Mouse (Mus musculus) heart, postnatal 0 days (tissue): ENCODE measurements around the gene Zcchc4. TPM values are rescaled to one million over a fixed set of nuclear protein-coding genes. Genes with fewer than 3 reads are reported as not detected.

Experiments
- ATAC-seq: fragments of 200-750 bp; cut with Nextera tagmentation; 2 replicates; pipeline ENCODE4 v1.8.0; 2017; ENCODE audit warnings: low read depth, moderate number of reproducible peaks, moderate library complexity; ENCODE audit not compliant: insufficient read depth
- DNase-seq: peaks from one replicate; pipeline ENCODE4 v3.0.0-alpha.2; 2016; ENCODE audit warnings: low spot score
- H3K27ac ChIP-seq: fragments of 300-500 bp; sonication (generic); 2 replicates; pipeline ENCODE4 v1.5.1; 2014; ENCODE audit warnings: low read depth, mild to moderate bottlenecking
- H3K27me3 ChIP-seq: fragments of 300-500 bp; sonication (generic); 2 replicates; pipeline ENCODE4 v1.6.1; 2014; ENCODE audit warnings: low read length, mixed read lengths; ENCODE audit not compliant: control insufficient read depth, insufficient read depth
- H3K36me3 ChIP-seq: fragments of 300-500 bp; sonication (generic); replicated peaks from 2 replicates; pipeline ENCODE4 v1.6.1; 2014; ENCODE audit warnings: low read length, mixed read lengths; ENCODE audit not compliant: control insufficient read depth, insufficient read depth
- H3K4me1 ChIP-seq: fragments of 300-500 bp; sonication (generic); 2 replicates; pipeline ENCODE4 v1.6.1; 2014; ENCODE audit warnings: antibody characterized with exemption; ENCODE audit not compliant: control insufficient read depth, insufficient read depth
- H3K4me2 ChIP-seq: fragments of 300-500 bp; sonication (generic); 2 replicates; pipeline ENCODE4 v1.6.1; 2014; ENCODE audit warnings: low read depth, mild to moderate bottlenecking, low read length, moderate library complexity
- H3K4me3 ChIP-seq: fragments of 300-500 bp; sonication (generic); 2 replicates; pipeline ENCODE4 v1.5.1; 2014; ENCODE audit warnings: low read depth, low read length
- H3K9ac ChIP-seq: fragments of 300-500 bp; sonication (generic); replicated peaks from 2 replicates; pipeline ENCODE4 v1.6.1; 2014; ENCODE audit warnings: low read depth, low read length, mixed read lengths
- H3K9me3 ChIP-seq: fragments of 300-500 bp; sonication (generic); replicated peaks from 2 replicates; pipeline ENCODE4 v1.6.1; 2016; ENCODE audit warnings: low read length; ENCODE audit not compliant: control insufficient read depth
- CTCF ChIP-seq: IDR thresholded peaks from 2 replicates; pipeline ENCODE4 v1.5.1; 2016; ENCODE audit warnings: antibody characterized with exemption, control low read depth, low read depth
- EP300 ChIP-seq: IDR thresholded peaks from 2 replicates; pipeline ENCODE4 v1.6.1; 2016; ENCODE audit warnings: antibody characterized with exemption, low read depth
- WGBS: fragments of 180-500 bp; shearing (Covaris S2); extraction: QIAGEN DNeasy Blood & Tissue Kit; methylation state at CpG from one replicate; pipeline ENCODE4 v1.1.7; 2014; 5-methylcytosine and 5-hydroxymethylcytosine counted together
- polyA plus RNA-seq: library from polyadenylated mRNA; unstranded; fragments of >200 nt; fragmentation: Nextera tagmentation; extraction: Ambion mirVana; gene quantifications from 2 replicates; pipeline ENCODE4 v1.2.1, GENCODE M21; 2015
- total RNA-seq: library from RNA; depleted of rRNA; stranded (reverse); fragments of >200 nt; gene quantifications from 2 replicates; pipeline ENCODE4 v1.2.3, GENCODE M21; 2014; ENCODE audit warnings: low replicate concordance; rRNA removed

Zcchc4 gene
- total RNA-seq (7.4 and 8.9 TPM in 2 replicates), polyA plus RNA-seq (7.0 and 7.8 TPM in 2 replicates)

DNA sequence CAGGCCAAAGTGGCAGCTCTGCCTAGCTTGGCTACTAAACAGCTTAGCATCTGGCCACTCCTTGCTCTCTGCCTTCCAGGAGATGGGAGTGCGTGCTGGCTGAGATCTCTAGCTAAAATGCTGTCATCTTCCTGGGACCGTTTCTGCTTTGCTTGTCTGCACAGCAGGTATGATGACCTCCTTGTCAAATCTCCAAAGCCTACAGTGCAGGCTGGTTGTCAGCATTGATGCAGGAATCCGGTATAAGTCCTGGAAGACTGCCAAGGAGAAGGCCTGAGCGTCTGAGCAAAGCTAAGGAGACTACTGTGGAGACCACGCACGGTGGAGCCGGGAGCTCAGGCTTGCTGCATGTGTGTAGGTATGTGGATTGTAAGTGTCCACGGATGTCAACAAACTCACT lies at the start of gene Zcchc4:
Gene Zcchc4, plus strand, starts transcription at position 173 of the 400 bp plus-strand sequence.
- Histone ChIP-seq H3K9me3 (no peaks in the 10 kb centered on the region), H3K27me3 (no peaks in the 10 kb centered on the region), H3K4me1 (no peaks in the 10 kb centered on the region), H3K27ac (no peak within 1 kb of the TSS), H3K36me3 (no peaks in the 10 kb centered on the region; the same call in 1 of the 2 replicates), H3K4me2 (no peak within 1 kb of the TSS), H3K9ac (no peak within 1 kb of the TSS), H3K4me3 (no peak within 1 kb of the TSS)
- ATAC-seq (no peak), DNase-seq (no peak)
- WGBS = 49% methylated on average over 8 of the region's 8 CpGs
- TF ChIP-seq EP300 (no peak), CTCF (no peak)

DNA sequence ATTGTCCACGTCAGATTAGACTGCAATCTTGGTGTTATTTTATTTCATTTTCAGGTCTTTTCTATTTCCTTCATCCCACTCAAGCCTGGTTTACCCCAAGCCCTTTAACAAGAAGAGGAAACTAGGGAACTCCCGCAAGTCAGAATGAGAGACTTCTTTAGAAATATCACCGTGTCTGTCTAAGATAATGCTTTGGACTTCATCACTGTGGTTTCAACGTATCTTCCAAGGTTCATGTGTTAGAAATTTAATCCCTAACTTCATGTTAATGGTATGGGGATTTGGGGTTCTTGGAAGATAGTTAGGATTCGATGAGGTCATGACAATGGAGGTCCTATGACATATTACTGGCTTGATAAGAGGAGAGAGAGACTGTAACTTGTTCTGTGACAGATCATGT lies 47.5 kb upstream of the Zcchc4 start:
- Histone ChIP-seq H3K27ac (no peak overlapping the region), H3K4me3 (no peak overlapping the region), H3K9ac (no peak overlapping the region), H3K4me1 (no peaks in the 10 kb centered on the region), H3K4me2 (no peak overlapping the region), H3K9me3 (no peaks in the 10 kb centered on the region), H3K27me3 (no peaks in the 10 kb centered on the region), H3K36me3 (no peaks in the 10 kb centered on the region)
- WGBS = 72% methylated on average over 5 of the region's 5 CpGs
- TF ChIP-seq CTCF = no peak
- no peak for TF ChIP-seq EP300
- no peak for DNase-seq
- ATAC-seq = no peak

DNA sequence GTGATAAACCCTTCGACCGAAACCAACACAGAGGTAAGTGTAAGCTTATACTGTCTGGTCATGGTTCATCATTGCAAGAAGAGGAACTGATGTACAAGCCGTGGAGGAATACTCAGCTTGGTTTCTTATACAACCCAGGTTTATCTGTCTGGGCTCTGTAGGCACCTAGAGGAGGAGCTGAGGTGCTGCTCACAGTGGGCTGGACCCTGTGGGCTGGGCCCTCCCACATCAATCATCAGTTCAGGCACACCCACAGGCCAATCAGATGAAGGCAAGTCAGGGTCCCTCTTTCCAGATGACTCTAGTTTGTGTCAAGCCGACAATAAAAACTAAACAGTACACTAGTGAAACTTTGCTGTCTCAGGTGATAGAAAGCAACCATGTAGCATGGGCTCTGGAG lies 42.4 kb upstream of the Zcchc4 start:
- DNase-seq = no peak
- no peak for ATAC-seq
- TF ChIP-seq EP300 (no peak), CTCF (no peak)
- no peaks in the 10 kb centered on the region for H3K36me3 ChIP-seq
- no peaks in the 10 kb centered on the region for H3K4me1 ChIP-seq
- 48% methylated on average over 4 of the region's 4 CpGs for WGBS
- no peak overlapping the region for H3K4me3 ChIP-seq
- no peak overlapping the region for H3K27ac ChIP-seq
- H3K9ac ChIP-seq = no peak overlapping the region
- no peak overlapping the region for H3K4me2 ChIP-seq
- H3K27me3 ChIP-seq = no peaks in the 10 kb centered on the region
- H3K9me3 ChIP-seq = no peaks in the 10 kb centered on the region

DNA sequence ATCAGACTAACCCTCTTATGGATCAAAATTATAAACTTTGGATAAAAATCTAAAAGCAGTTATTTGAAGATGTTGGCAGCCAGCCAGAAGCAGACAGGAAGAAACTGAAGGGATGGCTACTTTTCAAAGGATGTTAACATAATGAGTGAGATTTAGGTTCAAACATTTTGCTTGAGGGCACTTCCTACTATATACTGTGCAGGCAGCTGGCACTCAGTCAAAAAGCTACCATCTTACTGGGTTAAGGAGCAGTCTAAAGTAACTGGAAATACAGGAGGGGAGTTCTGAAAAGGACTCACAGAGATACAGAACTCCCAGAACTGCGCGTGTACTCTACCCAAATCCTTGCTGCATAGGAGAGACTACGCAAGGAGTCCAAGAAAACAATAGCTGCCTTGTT lies 39.2 kb upstream of the Zcchc4 start:
- TF ChIP-seq EP300 = no peak
- no peak for TF ChIP-seq CTCF
- H3K27me3 ChIP-seq = no peaks in the 10 kb centered on the region
- H3K9ac ChIP-seq = no peak overlapping the region
- 91% methylated on average over 3 of the region's 3 CpGs for WGBS
- H3K4me1 ChIP-seq = no peaks in the 10 kb centered on the region
- no peak overlapping the region for H3K4me3 ChIP-seq
- DNase-seq = no peak
- ATAC-seq = no peak
- H3K27ac ChIP-seq = no peak overlapping the region
- no peaks in the 10 kb centered on the region for H3K36me3 ChIP-seq
- H3K4me2 ChIP-seq = no peak overlapping the region
- H3K9me3 ChIP-seq = no peaks in the 10 kb centered on the region

DNA sequence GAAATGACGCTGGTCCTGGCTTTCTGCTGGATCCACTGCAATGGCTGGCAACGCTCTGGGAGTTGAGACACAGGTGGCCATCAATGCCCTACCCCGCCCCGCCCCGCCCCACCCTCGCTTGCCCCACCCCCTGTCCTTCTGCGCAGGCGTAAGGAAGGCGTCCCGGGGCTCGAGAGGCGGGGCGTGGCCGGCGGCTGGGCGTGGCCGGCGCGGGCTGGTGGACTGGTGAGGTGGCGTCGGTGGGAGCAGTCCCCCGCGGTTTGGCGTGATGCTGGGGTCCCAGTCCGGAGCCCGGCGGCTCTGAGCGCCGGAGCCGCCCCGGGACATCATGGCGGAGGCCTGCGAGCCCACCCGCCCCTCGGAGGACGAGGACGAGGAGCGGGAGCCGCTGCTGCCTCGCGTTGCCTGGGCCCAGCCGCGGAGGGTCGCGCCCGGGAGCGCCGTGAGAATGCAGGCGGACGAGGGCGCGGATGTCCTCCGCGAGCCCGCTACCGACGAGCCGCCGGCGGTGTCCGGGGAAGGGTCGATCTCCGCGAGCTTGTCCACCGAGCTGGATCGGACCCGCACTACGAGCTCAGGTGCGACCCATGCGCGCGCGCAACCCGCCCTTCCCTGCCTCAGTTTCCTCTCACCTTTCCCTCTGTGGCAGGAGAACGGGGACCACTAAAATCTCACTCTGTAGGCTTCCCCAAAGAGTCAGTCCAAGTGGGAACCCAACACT lies 33.7 kb upstream of the Zcchc4 start, which contains the start of gene Pi4k2b:
Gene Pi4k2b, plus strand, starts transcription at position 184 of the 721 bp plus-strand sequence.
- H3K27me3 ChIP-seq = no peaks in the 10 kb centered on the region
- peak; percentile 97 for ATAC-seq
- peak within 1 kb of the TSS; percentile 87 for H3K9ac ChIP-seq
- peak within 1 kb of the TSS; percentile 81 for H3K27ac ChIP-seq
- H3K4me3 ChIP-seq = peak within 1 kb of the TSS; percentile 99
- WGBS = under 1% methylated on average over 60 of the region's 75 CpGs
- no peaks in the 10 kb centered on the region for H3K9me3 ChIP-seq
- TF ChIP-seq CTCF = no peak
- peak; percentile 70 for DNase-seq
- peaks cover 7% of the 10 kb centered on the region; the same call in 1 of the 2 replicates for H3K4me1 ChIP-seq
- H3K4me2 ChIP-seq = peak within 1 kb of the TSS; percentile 94
- H3K36me3 ChIP-seq = no peaks in the 10 kb centered on the region
